ENCODE assay signal across 8 mouse cellular contexts in genomic region chr6:77475354-77475753, GRCm38 (mm10).
DNase-seq lines count a peak whose midpoint lies in the region; ATAC-seq and TF ChIP-seq lines count a peak whose summit lies in the region.

No protein-coding gene starts in this region.

- TF ChIP-seq CTCF in kidney, adult 2 months (conservative IDR thresholded peaks at IDR 0.05; ENCODE audit: insufficient read depth, insufficient read length, low read depth, low read length) = no peak
- TF ChIP-seq CTCF in liver, postnatal 0 days (IDR thresholded peaks at IDR 0.05; ENCODE audit: low read depth) = no peak

- ATAC-seq in kidney, embryonic 14.5 days (ENCODE audit: low FRiP score, low TSS enrichment) = no peak
- no peak for ATAC-seq in CD4-positive, CD25-positive, alpha-beta regulatory T cell, adult 4 months
- no peak for ATAC-seq in liver, postnatal 0 days

- no peaks in the 10 kb centered on the region for H3K27me3 ChIP-seq in kidney, adult 2 months (replicated peaks; ENCODE audit: control insufficient read depth, insufficient read depth, low read length)
- H3K27me3 ChIP-seq in kidney, embryonic 14.5 days (ENCODE audit: control insufficient read depth, insufficient read depth, low read length) = no peaks in the 10 kb centered on the region
- H3K27me3 ChIP-seq in liver, postnatal 0 days (ENCODE audit: insufficient read depth, low read length) = no peaks in the 10 kb centered on the region

- H3K27ac ChIP-seq in kidney, adult 2 months (ENCODE audit: insufficient read depth, low read depth, low read length) = no peak overlapping the region
- H3K27ac ChIP-seq in kidney, embryonic 14.5 days (ENCODE audit: low read depth, low read length) = no peak overlapping the region
- H3K27ac ChIP-seq in liver, postnatal 0 days (ENCODE audit: low read depth) = no peak overlapping the region

- H3K4me1 ChIP-seq in kidney, adult 2 months (ENCODE audit: control insufficient read depth, insufficient read depth, low read length) = peaks cover 6% of the 10 kb centered on the region; the same call in 1 of the 2 replicates
- no peaks in the 10 kb centered on the region for H3K4me1 ChIP-seq in kidney, embryonic 14.5 days (ENCODE audit: control insufficient read depth, insufficient read depth, low read length)
- no peaks in the 10 kb centered on the region for H3K4me1 ChIP-seq in liver, postnatal 0 days (ENCODE audit: insufficient read depth)

- no peaks in the 10 kb centered on the region for H3K9me3 ChIP-seq in kidney, embryonic 14.5 days (ENCODE audit: control insufficient read depth, low read length)
- H3K9me3 ChIP-seq in liver, postnatal 0 days (ENCODE audit: low read length) = no peaks in the 10 kb centered on the region

- H3K36me3 ChIP-seq in kidney, adult 2 months (ENCODE audit: control insufficient read depth, insufficient read depth, low read length) = no peaks in the 10 kb centered on the region
- no peaks in the 10 kb centered on the region for H3K36me3 ChIP-seq in kidney, embryonic 14.5 days (ENCODE audit: control insufficient read depth, insufficient read depth, low read length)
- no peaks in the 10 kb centered on the region for H3K36me3 ChIP-seq in liver, postnatal 0 days (replicated peaks; ENCODE audit: insufficient read depth, low read length)

- no peak overlapping the region for H3K4me3 ChIP-seq in kidney, adult 2 months (ENCODE audit: insufficient read depth, low read depth, low read length)
- H3K4me3 ChIP-seq in kidney, embryonic 14.5 days (ENCODE audit: low read length) = no peak overlapping the region
- no peak overlapping the region for H3K4me3 ChIP-seq in liver, postnatal 0 days (ENCODE audit: low read depth, low read length)

- no peak for TF ChIP-seq POLR2A in kidney, adult 2 months (IDR thresholded peaks at IDR 0.05; ENCODE audit: low read depth, low read length)

- no peak overlapping the region for H3K9ac ChIP-seq in kidney, embryonic 14.5 days (ENCODE audit: low read depth, low read length)
- H3K9ac ChIP-seq in liver, postnatal 0 days (replicated peaks) = no peak overlapping the region

- 18% methylated on average over 1 of the region's 1 CpGs for WGBS in kidney, adult 2 months
- 77% methylated on average over 1 of the region's 1 CpGs for WGBS in kidney, embryonic 14.5 days
- WGBS in liver, postnatal 0 days (ENCODE audit: insufficient replicate concordance) = 62% methylated on average over 1 of the region's 1 CpGs

- no peak for TF ChIP-seq EP300 in liver, postnatal 0 days (IDR thresholded peaks at IDR 0.05; ENCODE audit: low read depth)

- H3K4me2 ChIP-seq in kidney, embryonic 14.5 days (replicated peaks; ENCODE audit: low read depth, low read length) = no peak overlapping the region
- no peak overlapping the region for H3K4me2 ChIP-seq in liver, postnatal 0 days (ENCODE audit: low read depth, low read length)

- peak; percentile 84 for DNase-seq in kidney, adult 2 months
- DNase-seq in brain, adult 2 months (ENCODE audit: low read depth, low spot score) = peak; percentile 98
- peak; percentile 11 to 31 for DNase-seq in frontal cortex, postnatal 10 days (ENCODE audit: low spot score in 2 of 2)
- peak; percentile 6 for DNase-seq in kidney, postnatal 10 days
- peak; percentile 27 for DNase-seq in lung, postnatal 36 days
- no peak for DNase-seq in liver, postnatal 0 days
